Comparison of ENCODE assay signal across 9 mouse cellular contexts in genomic region chr7:98193515-98194025, GRCm38 (mm10). TPM values are rescaled to one million over a fixed set of nuclear protein-coding genes. Genes with fewer than 3 reads are reported as not detected.
DNase-seq lines count a peak whose midpoint lies in the region; ATAC-seq lines count a peak whose summit lies in the region.
"Had no signal": no experiment of that assay in that cellular context is flagged by ENCODE, and none has a peak within 500 bp of the region (broad histone marks: within the 10 kb centered on the region; RNA-seq: fewer than 3 reads in every experiment).

No protein-coding gene starts in this region.

- peak; percentile 54 for DNase-seq in adrenal gland, adult 2 months
- no peak for DNase-seq in adrenal gland, postnatal 4 days (ENCODE audit: low spot score in 2 of 2)
- DNase-seq in urinary bladder, postnatal 14 days (ENCODE audit: low spot score), result peak; percentile 20
- no peak for DNase-seq in urinary bladder, postnatal 36 days (ENCODE audit: low spot score in 2 of 2)
- DNase-seq in limb, embryonic 10.5 days (ENCODE audit: low spot score), result peak; percentile 52
- DNase-seq in thymus, postnatal 4 days, result peak; percentile 65

- ATAC-seq in heart, embryonic 13.5 days (ENCODE audit: extremely low read depth, insufficient number of reproducible peaks, low FRiP score, low TSS enrichment), result no peak
- ATAC-seq in midbrain, embryonic 12.5 days (ENCODE audit: low FRiP score, low read depth), result peak; percentile 63

- no peaks in the 10 kb centered on the region for H3K9me3 ChIP-seq in heart, embryonic 13.5 days
- H3K9me3 ChIP-seq in limb, embryonic 10.5 days (replicated peaks), result no peaks in the 10 kb centered on the region
- H3K9me3 ChIP-seq in midbrain, embryonic 12.5 days, result no peaks in the 10 kb centered on the region

- no peak overlapping the region for H3K27ac ChIP-seq in heart, embryonic 13.5 days (replicated peaks)
- H3K27ac ChIP-seq in limb, embryonic 10.5 days, result no peak overlapping the region
- no peak overlapping the region for H3K27ac ChIP-seq in midbrain, embryonic 12.5 days (replicated peaks)

- peak overlapping the region; percentile 79 for H3K4me2 ChIP-seq in heart, embryonic 13.5 days
- peak overlapping the region; percentile 85 for H3K4me2 ChIP-seq in midbrain, embryonic 12.5 days (replicated peaks)

- WGBS in heart, embryonic 13.5 days, result 6% methylated on average over 36 of the region's 36 CpGs
- WGBS in limb, embryonic 10.5 days, result 13% methylated on average over 36 of the region's 36 CpGs
- WGBS in midbrain, embryonic 12.5 days, result 3% methylated on average over 36 of the region's 36 CpGs

- H3K4me3 ChIP-seq in heart, embryonic 13.5 days, result peak overlapping the region; percentile 53
- peak overlapping the region; percentile 48 for H3K4me3 ChIP-seq in limb, embryonic 10.5 days
- H3K4me3 ChIP-seq in midbrain, embryonic 12.5 days, result peak overlapping the region; percentile 49

- H3K27me3 ChIP-seq in heart, embryonic 13.5 days (replicated peaks), result peaks cover 66% of the 10 kb centered on the region
- H3K27me3 ChIP-seq in limb, embryonic 10.5 days (ENCODE audit: low read depth, poor library complexity, severe bottlenecking), result peaks cover 69% of the 10 kb centered on the region
- H3K27me3 ChIP-seq in midbrain, embryonic 12.5 days, result peaks cover 78% of the 10 kb centered on the region

- H3K9ac ChIP-seq in heart, embryonic 13.5 days, result peak overlapping the region; percentile 42; the same call in 1 of the 2 replicates
- 0 out of 2 replicates have a peak overlapping the region, but pooled peaks have one; percentile 46 for H3K9ac ChIP-seq in midbrain, embryonic 12.5 days (replicated peaks)

- H3K4me1 ChIP-seq in heart, embryonic 13.5 days, result peaks cover 16% of the 10 kb centered on the region
- H3K4me1 ChIP-seq in limb, embryonic 10.5 days, result peaks cover 11% of the 10 kb centered on the region
- peaks cover 15% of the 10 kb centered on the region for H3K4me1 ChIP-seq in midbrain, embryonic 12.5 days

- H3K36me3 ChIP-seq in heart, embryonic 13.5 days, result no peaks in the 10 kb centered on the region
- no peaks in the 10 kb centered on the region for H3K36me3 ChIP-seq in limb, embryonic 10.5 days
- H3K36me3 ChIP-seq in midbrain, embryonic 12.5 days, result no peaks in the 10 kb centered on the region

RNA-seq across cellular contexts. Expression of gene B3gnt6, which starts 5.7 kb away (rescaled TPM):
- total RNA-seq in adrenal gland, adult 2 months (2021), result under 1 TPM in 1 of 2 experiments, not detected in 1; 0.78 TPM
- polyA plus RNA-seq in adrenal gland, adult 2 months (2012; rRNA removed), result 0.19 and 0.20 TPM in 2 replicates
- total RNA-seq in adrenal gland, postnatal 4 days (2021), result 1 to 10 TPM; 1.3 to 1.8 TPM
- not detected in 2 replicates for polyA plus RNA-seq in heart, embryonic 13.5 days (2015; fragmentation: Nextera tagmentation; extraction: Ambion mirVana)
- polyA plus RNA-seq in limb, embryonic 10.5 days (2016; fragmentation: Nextera tagmentation; extraction: Ambion mirVana), result not detected in 2 replicates
- polyA plus RNA-seq in midbrain, embryonic 12.5 days (2016; fragmentation: Nextera tagmentation; extraction: Ambion mirVana), result not detected in 2 replicates
- total RNA-seq: heart, adult 18-20 months had no signal

RNA-seq across cellular contexts. Expression of gene Capn5, which starts 15.5 kb away (rescaled TPM):
- 1 to 10 TPM; 4.1 to 6.1 TPM for total RNA-seq in adrenal gland, adult 2 months (2021)
- polyA plus RNA-seq in adrenal gland, adult 2 months (2012; rRNA removed), result 8.4 and 11.2 TPM in 2 replicates
- 10 to 100 TPM; 15.6 to 18.7 TPM for total RNA-seq in adrenal gland, postnatal 4 days (2021)
- polyA plus RNA-seq in heart, embryonic 13.5 days (2015; fragmentation: Nextera tagmentation; extraction: Ambion mirVana), result 3.8 and 4.0 TPM in 2 replicates
- 3.4 and 4.5 TPM in 2 replicates for polyA plus RNA-seq in limb, embryonic 10.5 days (2016; fragmentation: Nextera tagmentation; extraction: Ambion mirVana)
- 7.2 and 8.6 TPM in 2 replicates for polyA plus RNA-seq in midbrain, embryonic 12.5 days (2016; fragmentation: Nextera tagmentation; extraction: Ambion mirVana)

RNA-seq across cellular contexts. Expression of gene Omp, which starts 48.3 kb away (rescaled TPM):
- total RNA-seq in adrenal gland, adult 2 months (2021), result 1 to 10 TPM in 1 of 2 experiments, under 1 TPM in 1; 0.17 to 5.7 TPM
- polyA plus RNA-seq in adrenal gland, adult 2 months (2012; rRNA removed), result 3.3 and 10.3 TPM in 2 replicates
- 1 to 10 TPM in 1 of 2 experiments, under 1 TPM in 1; 0.79 to 1.3 TPM for total RNA-seq in adrenal gland, postnatal 4 days (2021)
- polyA plus RNA-seq in heart, embryonic 13.5 days (2015; fragmentation: Nextera tagmentation; extraction: Ambion mirVana), result 0.11 and 0.15 TPM in 2 replicates
- polyA plus RNA-seq in limb, embryonic 10.5 days (2016; fragmentation: Nextera tagmentation; extraction: Ambion mirVana), result 0.13 TPM in 2 replicates
- polyA plus RNA-seq in midbrain, embryonic 12.5 days (2016; fragmentation: Nextera tagmentation; extraction: Ambion mirVana), result 0.13 TPM in 1 of 2 replicates, not detected in the other
- total RNA-seq: heart, adult 18-20 months had no signal

Comparison
In these comparisons a context has a peak if more than half of its experiments do, and no peak if none do; other contexts are left out.
1. DNase-seq: peak in adrenal gland, adult 2 months (single experiment), urinary bladder, postnatal 14 days (single experiment), limb, embryonic 10.5 days (single experiment) and thymus, postnatal 4 days (single experiment); none in adrenal gland, postnatal 4 days (0 of 2) and urinary bladder, postnatal 36 days (0 of 2).
2. Peak in every context shown above with its lines, with median percentiles within 50 percentile points of each other: H3K4me3 ChIP-seq.